Mouse (Mus musculus) hindbrain, embryonic 16.5 days (tissue): ENCODE data around the gene Fam98a. TPM values are rescaled to one million over a fixed set of nuclear protein-coding genes. Genes with fewer than 3 reads are reported as not detected.
A peak's percentile ranks its signal among the peaks of the same experiment; 100 is the strongest.

Experiments used
- ATAC-seq: fragments of 200-750 bp; cut with Nextera tagmentation; 2 replicates; pipeline ENCODE4 v1.8.0; 2017; ENCODE audit warnings: moderate TSS enrichment, moderate library complexity
- H3K27ac ChIP-seq: fragments of 300-500 bp; sonication (generic); 2 replicates; pipeline ENCODE4 v1.5.1; 2014; ENCODE audit warnings: low read depth, mild to moderate bottlenecking, control low read depth, low read length, moderate library complexity
- H3K27me3 ChIP-seq: fragments of 300-500 bp; sonication (generic); replicated peaks from 2 replicates; pipeline ENCODE4 v1.6.1; 2014; ENCODE audit warnings: low read length; ENCODE audit not compliant: control insufficient read depth, insufficient read depth
- H3K36me3 ChIP-seq: fragments of 300-500 bp; sonication (generic); 2 replicates; pipeline ENCODE4 v1.6.1; 2014; ENCODE audit warnings: mild to moderate bottlenecking, low read length, moderate library complexity, mixed read lengths; ENCODE audit not compliant: control insufficient read depth, insufficient read depth
- H3K4me1 ChIP-seq: fragments of 300-500 bp; sonication (generic); 2 replicates; pipeline ENCODE4 v1.6.1; 2014; ENCODE audit warnings: low read depth, low read length; ENCODE audit not compliant: control insufficient read depth, insufficient read depth
- H3K4me2 ChIP-seq: fragments of 300-500 bp; sonication (generic); 2 replicates; pipeline ENCODE4 v1.6.1; 2014; ENCODE audit warnings: mild to moderate bottlenecking, low read length, control low read depth, moderate library complexity
- H3K4me3 ChIP-seq: fragments of 300-500 bp; sonication (generic); 2 replicates; pipeline ENCODE4 v1.5.1; 2014; ENCODE audit warnings: mild to moderate bottlenecking, low read length, control low read depth, moderate library complexity
- H3K9ac ChIP-seq: fragments of 300-500 bp; sonication (generic); 2 replicates; pipeline ENCODE4 v1.6.1; 2014; ENCODE audit warnings: low read depth, mild to moderate bottlenecking, control low read depth, low read length, moderate library complexity
- H3K9me3 ChIP-seq: fragments of 300-500 bp; sonication (generic); 2 replicates; pipeline ENCODE4 v1.6.1; 2014; ENCODE audit warnings: mild to moderate bottlenecking, low read length, moderate library complexity; ENCODE audit not compliant: control insufficient read depth
- WGBS: fragments of 180-500 bp; shearing (Covaris S2); extraction: QIAGEN DNeasy Blood & Tissue Kit; methylation state at CpG from one replicate; pipeline ENCODE4 v1.1.7; 2014; 5-methylcytosine and 5-hydroxymethylcytosine counted together
- polyA plus RNA-seq: library from polyadenylated mRNA; unstranded; fragments of >200 nt; fragmentation: Nextera tagmentation; extraction: Ambion mirVana; gene quantifications from 2 replicates; pipeline ENCODE4 v1.2.1, GENCODE M21; 2015

The Fam98a gene
- polyA plus RNA-seq, 1 experiment from 2014 or later = 28.5 TPM

DNA sequence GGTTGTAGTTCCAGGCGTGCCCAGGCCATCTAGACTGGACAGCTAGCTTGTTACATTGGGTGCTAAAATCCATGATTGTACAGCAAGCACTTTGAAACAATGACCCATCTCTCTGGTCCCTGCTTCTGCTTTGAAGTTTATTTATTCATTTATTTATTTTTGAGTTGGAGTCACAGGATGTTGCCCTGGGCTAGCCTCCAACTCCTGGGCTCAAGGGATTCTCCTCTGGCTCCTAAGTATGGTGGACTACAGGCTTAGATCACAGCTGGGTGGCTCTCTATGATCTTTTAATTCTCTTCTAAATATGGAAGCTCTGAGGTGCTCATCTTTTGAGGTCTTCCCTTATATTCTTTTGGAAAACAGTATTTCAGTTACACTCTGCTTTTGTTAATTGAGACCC lies 25.3 kb downstream of the Fam98a start:
- H3K4me3 ChIP-seq = no peak overlapping the region
- H3K4me1 ChIP-seq = no peaks in the 10 kb centered on the region
- no peaks in the 10 kb centered on the region for H3K9me3 ChIP-seq
- H3K36me3 ChIP-seq = no peaks in the 10 kb centered on the region
- no peak overlapping the region for H3K9ac ChIP-seq
- no peak overlapping the region for H3K27ac ChIP-seq
- WGBS = 81% methylated on average over 1 of the region's 1 CpGs
- H3K27me3 ChIP-seq = no peaks in the 10 kb centered on the region
- no peak for ATAC-seq
- no peak overlapping the region for H3K4me2 ChIP-seq

DNA sequence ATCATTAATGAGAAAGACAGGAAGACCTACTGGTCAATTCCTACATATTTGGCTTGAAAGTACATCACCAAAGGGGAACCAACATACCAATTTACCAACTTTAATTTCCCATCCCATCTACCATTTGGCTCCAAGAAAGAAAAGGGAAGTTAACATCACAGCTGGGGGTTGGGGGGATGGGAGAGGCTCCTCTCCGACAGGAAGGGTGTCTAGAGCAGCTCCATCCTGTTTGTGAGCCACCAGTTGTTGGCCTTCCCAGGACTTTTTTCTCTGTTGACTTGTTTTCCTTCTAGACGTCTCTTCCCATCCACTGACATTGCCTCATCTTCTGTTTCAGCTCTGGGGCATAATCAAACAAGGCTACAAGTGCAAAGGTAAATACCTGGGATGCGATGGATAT lies 27.9 kb downstream of the Fam98a start:
- no peaks in the 10 kb centered on the region for H3K9me3 ChIP-seq
- H3K9ac ChIP-seq = no peak overlapping the region
- H3K36me3 ChIP-seq = no peaks in the 10 kb centered on the region
- no peak overlapping the region for H3K27ac ChIP-seq
- no peaks in the 10 kb centered on the region for H3K27me3 ChIP-seq
- ATAC-seq = no peak
- H3K4me1 ChIP-seq = no peaks in the 10 kb centered on the region
- WGBS = 76% methylated on average over 3 of the region's 3 CpGs
- no peak overlapping the region for H3K4me2 ChIP-seq
- no peak overlapping the region for H3K4me3 ChIP-seq

DNA sequence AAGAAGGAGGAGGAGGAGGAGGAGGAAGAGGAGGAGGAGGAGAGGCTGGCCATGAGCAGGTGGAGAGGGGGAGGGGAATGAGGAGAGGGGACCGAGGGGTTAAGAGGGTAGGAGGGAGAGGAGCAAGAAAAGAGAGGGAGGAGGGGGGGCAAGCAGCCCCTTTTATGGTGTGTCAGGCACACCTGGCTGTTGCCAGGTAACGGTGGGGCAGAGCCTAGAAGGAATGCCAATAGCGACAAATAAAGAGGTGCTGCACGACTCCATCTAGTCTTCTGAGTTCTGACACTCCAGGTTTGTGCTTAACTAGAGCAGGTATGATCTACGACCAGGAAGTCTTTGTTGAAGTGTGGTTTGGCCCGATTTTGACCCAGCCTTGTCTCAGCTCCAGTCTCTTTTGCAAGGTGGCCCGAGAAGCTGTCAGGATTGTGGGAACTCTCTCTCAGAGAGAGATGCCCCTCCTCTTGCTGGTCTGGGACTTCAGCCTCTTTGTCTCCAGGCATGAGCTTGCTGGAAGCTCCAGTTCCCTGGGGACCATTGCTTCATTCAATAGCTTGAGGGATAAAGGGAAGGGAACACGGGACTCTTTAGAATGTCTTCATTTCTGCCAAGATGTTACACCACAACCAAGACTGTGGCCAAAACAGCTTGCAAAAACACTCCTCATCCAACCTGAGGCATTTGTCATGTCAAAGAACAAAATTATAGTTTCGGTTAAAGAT lies 29.2 kb downstream of the Fam98a start:
- ATAC-seq = peak; percentile 45; the same call in 1 of the 2 replicates
- Histone ChIP-seq H3K9ac (no peak overlapping the region), H3K4me1 (no peaks in the 10 kb centered on the region), H3K4me2 (no peak overlapping the region), H3K4me3 (no peak overlapping the region), H3K9me3 (no peaks in the 10 kb centered on the region), H3K36me3 (no peaks in the 10 kb centered on the region), H3K27ac (no peak overlapping the region), H3K27me3 (no peaks in the 10 kb centered on the region)
- WGBS = 18% methylated on average over 9 of the region's 9 CpGs

DNA sequence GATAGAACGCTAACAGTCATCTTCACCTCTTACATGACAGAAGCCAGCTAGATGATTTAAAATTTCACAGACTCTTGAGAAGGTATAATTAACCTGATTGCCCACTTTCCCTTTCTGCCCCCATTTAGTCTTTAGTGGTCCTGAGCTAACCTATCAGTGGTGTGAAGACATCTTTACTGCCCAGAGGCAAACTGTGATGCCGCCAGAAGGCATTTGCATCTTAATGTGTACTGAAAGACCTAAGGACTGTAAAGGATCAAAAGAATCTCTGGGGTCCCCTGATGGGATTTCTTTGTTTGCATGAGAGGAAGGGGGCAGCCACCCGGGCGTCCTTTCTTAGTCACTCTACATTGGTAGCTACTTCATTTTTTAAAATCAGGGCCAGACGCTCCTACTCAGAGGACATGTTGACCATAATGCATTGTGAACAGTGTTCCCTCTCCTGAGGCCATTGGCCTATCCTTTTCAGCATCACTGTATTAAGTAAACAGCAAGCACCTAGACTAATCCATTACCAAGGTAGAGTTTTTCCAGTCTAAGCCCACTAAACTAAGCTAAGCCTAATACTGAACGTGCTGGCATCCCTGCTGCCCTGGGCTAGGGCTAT lies 30.4 kb downstream of the Fam98a start:
- 16% methylated on average over 6 of the region's 6 CpGs for WGBS
- no peak overlapping the region for H3K4me3 ChIP-seq
- no peak overlapping the region for H3K27ac ChIP-seq
- no peak overlapping the region for H3K9ac ChIP-seq
- ATAC-seq = no peak
- no peaks in the 10 kb centered on the region for H3K36me3 ChIP-seq
- no peak overlapping the region for H3K4me2 ChIP-seq
- H3K4me1 ChIP-seq = no peaks in the 10 kb centered on the region
- H3K9me3 ChIP-seq = no peaks in the 10 kb centered on the region
- no peaks in the 10 kb centered on the region for H3K27me3 ChIP-seq

DNA sequence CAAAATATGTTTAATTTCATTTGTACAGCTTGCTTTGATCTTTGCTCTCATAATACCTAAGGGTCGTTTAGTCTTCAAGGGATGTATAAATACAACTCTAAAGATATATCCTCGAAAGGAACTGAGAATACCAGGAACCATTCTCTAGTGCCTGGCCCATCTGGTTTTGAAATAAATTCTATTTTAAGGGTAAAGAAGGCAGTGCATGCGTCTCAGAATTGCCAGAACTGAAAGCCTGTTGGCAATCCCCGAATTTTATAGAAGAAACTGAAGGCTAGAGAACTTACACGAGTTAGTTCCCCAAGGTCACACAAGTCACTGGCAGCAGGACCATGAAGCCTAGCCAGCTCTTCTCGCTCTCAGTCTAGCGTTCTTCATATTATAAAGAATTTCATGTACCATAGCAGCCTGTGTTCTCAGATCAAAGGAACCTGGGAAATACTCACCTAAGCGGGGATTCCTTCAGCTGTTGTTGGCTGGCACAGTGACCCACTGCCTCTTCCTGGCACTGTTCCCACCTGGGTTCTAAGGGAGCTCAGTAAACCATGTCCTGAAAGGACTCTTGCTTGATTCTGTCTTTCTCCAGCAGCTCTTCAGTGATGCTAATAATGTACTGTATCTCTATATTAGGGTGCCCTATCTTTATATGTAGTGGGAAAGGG lies 32.4 kb downstream of the Fam98a start:
- no peak for ATAC-seq
- no peak overlapping the region for H3K4me3 ChIP-seq
- 80% methylated on average over 8 of the region's 8 CpGs for WGBS
- no peaks in the 10 kb centered on the region for H3K4me1 ChIP-seq
- H3K9ac ChIP-seq = no peak overlapping the region
- H3K27me3 ChIP-seq = no peaks in the 10 kb centered on the region
- no peaks in the 10 kb centered on the region for H3K36me3 ChIP-seq
- no peak overlapping the region for H3K27ac ChIP-seq
- H3K9me3 ChIP-seq = no peaks in the 10 kb centered on the region
- no peak overlapping the region for H3K4me2 ChIP-seq

DNA sequence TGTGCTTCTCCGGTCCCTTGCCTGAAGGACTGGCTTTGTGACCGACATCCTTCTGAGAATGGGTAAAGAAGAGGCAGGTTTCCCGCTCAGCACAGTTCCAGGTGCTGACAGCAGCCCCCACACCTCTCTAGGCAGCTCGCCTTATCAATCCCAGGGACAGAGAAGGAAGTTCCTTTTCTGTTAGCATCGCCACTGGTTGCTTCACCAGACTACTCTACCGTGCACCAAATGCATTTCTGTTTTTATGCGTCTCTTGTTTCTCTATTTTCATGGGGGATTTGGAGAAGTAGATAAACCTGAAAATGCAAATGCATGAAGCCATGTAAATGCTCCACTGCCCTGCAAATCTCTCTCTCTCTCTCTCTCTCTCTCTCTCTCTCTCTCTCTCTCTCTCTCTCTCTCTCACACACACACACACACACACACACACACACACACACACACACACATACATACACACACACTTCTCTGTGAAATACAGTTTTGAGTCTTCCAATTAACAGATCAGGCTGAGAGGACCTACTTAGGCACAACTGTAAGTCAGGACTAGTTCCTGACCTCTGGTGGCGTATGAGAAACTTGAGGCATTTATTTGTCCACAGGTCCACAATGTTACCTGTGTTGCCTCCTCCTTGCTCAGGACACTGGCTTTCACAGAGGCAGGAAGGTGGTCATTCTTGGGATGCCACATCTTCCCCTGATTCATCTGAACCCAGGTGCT lies 33.4 kb downstream of the Fam98a start:
- Histone ChIP-seq H3K4me3 (no peak overlapping the region), H3K9me3 (no peaks in the 10 kb centered on the region), H3K4me2 (no peak overlapping the region), H3K36me3 (no peaks in the 10 kb centered on the region), H3K9ac (no peak overlapping the region), H3K4me1 (no peaks in the 10 kb centered on the region), H3K27ac (no peak overlapping the region), H3K27me3 (no peaks in the 10 kb centered on the region)
- WGBS = 70% methylated on average over 8 of the region's 8 CpGs
- ATAC-seq = no peak

DNA sequence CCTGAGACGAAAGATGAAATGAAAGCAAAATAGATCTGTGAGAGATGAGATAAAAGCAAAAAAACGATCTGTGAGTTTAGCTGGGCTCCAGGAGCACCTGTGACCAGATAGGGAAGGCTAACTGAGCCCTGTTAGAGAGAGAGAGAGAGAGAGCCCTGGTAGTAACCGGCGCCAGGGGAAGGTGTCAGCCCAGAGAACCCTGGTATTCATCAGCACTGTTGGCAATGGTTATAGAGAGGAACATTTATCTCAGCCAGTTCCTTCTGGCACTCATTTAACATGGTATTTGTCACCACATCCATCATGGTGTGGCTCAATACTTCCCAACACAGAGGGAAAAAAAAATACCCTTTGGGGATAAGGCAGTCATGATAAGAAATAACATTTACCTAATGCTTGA lies 35.2 kb downstream of the Fam98a start:
- whole genome bisulfite sequencing = 74% methylated on average over 4 of the region's 4 CpGs
- Histone ChIP-seq H3K9ac (no peak overlapping the region), H3K4me1 (no peaks in the 10 kb centered on the region), H3K9me3 (no peaks in the 10 kb centered on the region), H3K4me3 (no peak overlapping the region), H3K36me3 (no peaks in the 10 kb centered on the region), H3K27ac (no peak overlapping the region), H3K4me2 (no peak overlapping the region), H3K27me3 (no peaks in the 10 kb centered on the region)
- peak; percentile 50; the same call in 1 of the 2 replicates for ATAC-seq

DNA sequence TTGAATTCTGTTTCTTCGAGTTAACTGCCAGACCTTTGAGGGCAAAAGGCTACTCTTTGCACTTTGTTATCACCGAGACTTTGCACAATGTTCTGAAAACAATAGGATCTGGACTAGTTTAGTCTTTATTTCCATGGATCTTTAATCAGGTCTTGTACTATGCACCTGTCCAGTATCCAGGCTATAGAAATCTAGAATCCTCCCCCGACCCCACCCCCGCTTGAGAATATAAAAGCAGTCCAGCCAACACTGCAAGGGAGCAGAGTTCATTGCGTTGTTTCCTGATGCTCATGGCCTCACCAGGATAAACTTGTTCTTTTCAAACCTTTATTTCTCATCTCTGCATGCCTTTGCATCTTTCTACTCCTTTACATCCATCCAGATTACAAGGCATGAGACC lies 42.5 kb downstream of the Fam98a start:
- H3K27ac ChIP-seq = no peak overlapping the region
- H3K9me3 ChIP-seq = no peaks in the 10 kb centered on the region
- no peak overlapping the region for H3K9ac ChIP-seq
- ATAC-seq = no peak
- H3K27me3 ChIP-seq = no peaks in the 10 kb centered on the region
- 92% methylated on average over 5 of the region's 5 CpGs for WGBS
- no peak overlapping the region for H3K4me3 ChIP-seq
- no peak overlapping the region for H3K4me2 ChIP-seq
- H3K4me1 ChIP-seq = no peaks in the 10 kb centered on the region
- no peaks in the 10 kb centered on the region for H3K36me3 ChIP-seq
